Mouse (Mus musculus): ENCODE results near the gene 4933427D14Rik.

DNA sequence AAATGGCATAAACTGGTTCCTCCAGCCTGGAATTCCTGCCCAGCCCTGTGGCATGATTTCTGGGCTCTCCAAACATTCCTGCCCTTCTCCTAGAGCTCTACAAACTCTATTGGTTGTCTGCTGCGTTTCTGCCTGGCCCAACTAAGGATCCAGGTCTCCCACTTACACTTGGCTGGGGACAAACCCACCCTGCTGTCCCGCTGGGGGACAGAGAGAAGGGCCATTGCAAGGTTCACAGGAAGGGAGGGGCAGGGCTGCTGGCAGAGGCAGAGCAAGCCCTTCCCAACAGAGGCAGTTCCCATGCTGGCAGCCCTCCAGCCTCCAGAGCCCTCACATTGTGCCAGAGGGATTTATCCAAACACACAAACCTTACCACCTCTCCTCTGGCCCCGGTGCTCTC lies 75.0 kb downstream of the 4933427D14Rik start:
- TF ChIP-seq CHD2 (IDR thresholded peaks at IDR 0.05; ENCODE audit: low read depth, low read length) (no peak), ZC3H11A (IDR thresholded peaks at IDR 0.05; ENCODE audit: borderline replicate concordance, low read depth, low read length) (no peak), HCFC1 (IDR thresholded peaks at IDR 0.05; ENCODE audit: borderline replicate concordance, insufficient read depth, low read length) (no peak), MAFK (IDR thresholded peaks at IDR 0.05; ENCODE audit: insufficient read depth, low read depth, low read length) (no peak), ZNF384 (IDR thresholded peaks at IDR 0.05; ENCODE audit: low read depth, low read length) (no peak)

Data from ES-E14 (cell line).